Mouse (Mus musculus): ENCODE data around the gene Pvalb. TPM values are rescaled to one million over a fixed set of nuclear protein-coding genes. Genes with fewer than 3 reads are reported as not detected.

Pvalb gene
- polyA plus RNA-seq, 1 experiment from 2014 or later = not detected

DNA sequence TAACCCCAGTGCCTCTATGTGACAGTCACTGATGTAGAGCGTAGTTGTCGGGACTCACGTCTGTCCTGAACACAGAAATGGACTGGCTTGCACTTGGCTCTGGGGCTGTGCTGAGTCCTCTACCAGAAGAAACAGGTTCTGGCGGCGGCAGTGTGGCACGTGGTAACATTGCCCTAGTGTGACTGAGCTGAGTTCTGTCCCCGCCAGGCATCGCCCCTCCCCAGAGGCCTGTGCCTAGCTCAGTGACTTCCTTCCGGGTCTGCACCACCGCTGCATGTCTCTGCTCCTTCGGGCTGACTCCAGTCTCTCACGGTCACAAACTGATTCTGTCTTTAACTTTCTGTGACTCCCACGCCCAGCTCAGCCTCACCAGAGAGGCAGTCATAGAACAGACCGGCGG lies 35.5 kb downstream of the Pvalb start:
- Histone ChIP-seq H3K27me3 (replicated peaks; ENCODE audit: control insufficient read depth, insufficient read depth, low read length) (no peaks in the 10 kb centered on the region), H3K4me2 (ENCODE audit: low read length) (no peak overlapping the region), H3K9ac (replicated peaks; ENCODE audit: low read depth, low read length) (no peak overlapping the region), H3K36me3 (ENCODE audit: control insufficient read depth, insufficient read depth) (peaks cover 4% of the 10 kb centered on the region; the same call in 1 of the 2 replicates), H3K4me1 (replicated peaks; ENCODE audit: control insufficient read depth, insufficient read depth, low read length) (peaks cover 24% of the 10 kb centered on the region), H3K27ac (ENCODE audit: low read length) (no peak overlapping the region), H3K9me3 (ENCODE audit: control insufficient read depth, low read length) (no peaks in the 10 kb centered on the region), H3K4me3 (replicated peaks; ENCODE audit: low read length) (no peak overlapping the region)
- 95% methylated on average over 15 of the region's 15 CpGs for WGBS
- ATAC-seq = no peak

DNA sequence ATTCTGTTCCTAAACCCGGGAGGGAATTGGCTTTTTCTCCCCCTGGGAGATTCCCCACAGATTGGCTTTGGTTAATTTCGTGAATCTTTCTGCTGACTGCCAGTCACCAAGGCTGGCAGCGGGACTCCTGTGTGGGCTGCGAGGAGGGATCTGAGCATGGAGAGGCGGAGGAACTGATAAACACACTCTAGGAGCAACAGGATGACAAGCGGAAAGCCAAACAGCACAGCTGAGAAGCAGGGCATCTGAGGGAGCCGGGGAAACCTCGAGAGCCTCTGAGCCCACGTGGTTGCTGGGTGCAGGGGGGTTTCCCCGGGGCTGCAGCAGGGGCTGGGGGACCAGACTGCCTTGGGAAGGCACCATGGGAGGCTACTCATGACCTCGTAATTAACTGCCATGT lies 36.6 kb downstream of the Pvalb start:
- 87% methylated on average over 11 of the region's 11 CpGs for WGBS
- H3K27ac ChIP-seq (ENCODE audit: low read length) = no peak overlapping the region
- no peak for ATAC-seq

DNA sequence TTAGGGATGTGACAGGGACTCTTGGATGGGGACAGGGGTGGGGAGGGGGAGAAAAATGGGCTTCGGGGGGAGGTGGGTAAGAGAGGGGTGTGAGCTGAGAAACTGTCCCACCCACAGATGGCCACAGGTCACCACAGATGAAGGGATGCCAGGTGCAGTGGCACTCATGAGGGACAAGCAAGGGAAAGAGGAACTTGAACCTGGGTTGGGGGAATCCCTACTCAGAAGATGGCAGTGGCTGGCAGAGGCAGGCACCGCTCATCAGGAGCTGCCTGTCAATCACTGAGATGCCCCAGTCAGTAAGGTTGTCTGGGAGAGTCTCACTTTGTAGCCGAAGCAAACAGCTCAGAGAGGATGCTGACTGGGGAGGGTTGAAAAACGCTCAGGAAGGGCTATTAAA lies 40.9 kb downstream of the Pvalb start:
- Histone ChIP-seq H3K27me3 (replicated peaks; ENCODE audit: control insufficient read depth, insufficient read depth, low read length) (no peaks in the 10 kb centered on the region), H3K36me3 (ENCODE audit: control insufficient read depth, insufficient read depth) (peaks cover 4% of the 10 kb centered on the region; the same call in 1 of the 2 replicates), H3K4me1 (replicated peaks; ENCODE audit: control insufficient read depth, insufficient read depth, low read length) (no peaks in the 10 kb centered on the region; the same call in 1 of the 2 replicates), H3K9me3 (ENCODE audit: control insufficient read depth, low read length) (no peaks in the 10 kb centered on the region), H3K4me3 (replicated peaks; ENCODE audit: low read length) (no peak overlapping the region), H3K4me2 (ENCODE audit: low read length) (no peak overlapping the region), H3K27ac (ENCODE audit: low read length) (no peak overlapping the region), H3K9ac (replicated peaks; ENCODE audit: low read depth, low read length) (no peak overlapping the region)
- WGBS = 85% methylated on average over 4 of the region's 4 CpGs
- ATAC-seq = no peak

More for the DNA sequence above, 36.6 kb downstream of the Pvalb start:
- no peaks in the 10 kb centered on the region for H3K9me3 ChIP-seq (ENCODE audit: control insufficient read depth, low read length)
- peaks cover 4% of the 10 kb centered on the region; the same call in 1 of the 2 replicates for H3K36me3 ChIP-seq (ENCODE audit: control insufficient read depth, insufficient read depth)
- no peaks in the 10 kb centered on the region for H3K27me3 ChIP-seq (replicated peaks; ENCODE audit: control insufficient read depth, insufficient read depth, low read length)
- peaks cover 18% of the 10 kb centered on the region for H3K4me1 ChIP-seq (replicated peaks; ENCODE audit: control insufficient read depth, insufficient read depth, low read length)
- H3K4me2 ChIP-seq (ENCODE audit: low read length) = no peak overlapping the region
- no peak overlapping the region for H3K4me3 ChIP-seq (replicated peaks; ENCODE audit: low read length)
- H3K9ac ChIP-seq (replicated peaks; ENCODE audit: low read depth, low read length) = no peak overlapping the region

DNA sequence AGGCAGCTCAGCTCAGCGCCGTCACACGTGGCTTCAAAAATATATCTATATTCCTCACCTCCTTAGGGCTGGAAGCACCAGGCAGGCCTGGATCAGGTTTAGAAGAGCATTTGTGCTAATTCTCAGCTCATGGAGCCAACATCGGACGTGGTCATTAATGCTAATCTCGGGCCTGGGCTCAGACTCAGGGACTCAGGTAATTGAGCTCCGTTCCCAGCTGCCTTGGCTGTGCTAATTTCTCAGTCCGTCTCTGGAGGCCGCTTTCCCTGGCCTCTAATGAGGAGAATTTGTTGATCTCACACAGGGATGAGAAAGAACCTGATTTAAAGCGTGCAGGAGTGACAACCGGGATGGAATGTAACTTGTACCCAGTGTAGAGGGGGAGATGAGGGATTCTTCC lies 41.7 kb downstream of the Pvalb start:
- Histone ChIP-seq H3K4me2 (ENCODE audit: low read length) (no peak overlapping the region), H3K4me1 (replicated peaks; ENCODE audit: control insufficient read depth, insufficient read depth, low read length) (no peaks in the 10 kb centered on the region; the same call in 1 of the 2 replicates), H3K27me3 (replicated peaks; ENCODE audit: control insufficient read depth, insufficient read depth, low read length) (no peaks in the 10 kb centered on the region), H3K36me3 (ENCODE audit: control insufficient read depth, insufficient read depth) (peaks cover 4% of the 10 kb centered on the region; the same call in 1 of the 2 replicates), H3K9me3 (ENCODE audit: control insufficient read depth, low read length) (no peaks in the 10 kb centered on the region), H3K4me3 (replicated peaks; ENCODE audit: low read length) (no peak overlapping the region), H3K27ac (ENCODE audit: low read length) (no peak overlapping the region), H3K9ac (replicated peaks; ENCODE audit: low read depth, low read length) (no peak overlapping the region)
- no peak for ATAC-seq
- whole genome bisulfite sequencing = 75% methylated on average over 11 of the region's 11 CpGs

DNA sequence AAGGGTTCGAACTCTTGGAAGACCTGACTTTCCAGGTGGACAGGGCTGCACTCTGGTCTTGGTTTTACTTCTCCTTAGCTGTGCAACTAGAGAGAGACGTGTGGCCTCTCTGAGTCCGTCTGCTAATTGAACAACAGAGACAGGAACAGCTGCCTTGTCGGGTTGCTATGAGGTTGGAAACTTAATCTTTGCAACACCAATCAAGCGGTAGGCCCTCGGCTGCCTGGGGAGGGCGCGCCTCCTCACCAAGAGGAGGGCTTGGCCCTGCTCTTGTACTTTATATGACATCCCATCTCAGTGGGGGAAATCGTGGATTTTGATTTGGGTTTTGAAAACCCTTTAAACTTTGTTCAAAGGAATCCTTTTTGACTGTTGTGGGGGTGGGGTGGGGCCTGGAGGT lies 44.3 kb downstream of the Pvalb start:
- H3K4me3 ChIP-seq (replicated peaks; ENCODE audit: low read length) = no peak overlapping the region
- WGBS = 77% methylated on average over 9 of the region's 9 CpGs
- no peak for ATAC-seq

DNA sequence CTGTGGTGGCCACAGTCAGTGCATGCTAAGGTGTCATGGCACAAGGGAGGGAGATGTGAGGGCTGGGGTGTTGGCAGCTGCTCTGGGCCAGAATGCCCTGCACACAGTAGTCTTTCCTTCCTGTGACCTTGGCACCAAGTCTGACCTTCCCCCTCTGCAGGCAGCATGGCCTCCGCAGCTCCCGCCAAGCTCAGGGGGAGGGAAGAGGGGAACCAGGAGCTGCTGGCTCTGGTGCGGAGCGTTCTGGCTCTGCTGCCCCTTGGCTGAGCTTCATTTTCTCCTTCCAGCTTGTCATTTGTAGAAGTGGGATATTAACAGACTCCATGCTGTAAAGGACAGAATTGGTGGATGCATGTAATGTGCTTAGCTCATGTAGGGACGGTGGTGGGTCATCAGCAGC lies 47.9 kb downstream of the Pvalb start:
- ATAC-seq = no peak
- 61% methylated on average over 5 of the region's 5 CpGs for WGBS
- no peak overlapping the region for H3K4me3 ChIP-seq (replicated peaks; ENCODE audit: low read length)

More for the DNA sequence above, 44.3 kb downstream of the Pvalb start:
- H3K9me3 ChIP-seq (ENCODE audit: control insufficient read depth, low read length) = no peaks in the 10 kb centered on the region
- no peaks in the 10 kb centered on the region for H3K27me3 ChIP-seq (replicated peaks; ENCODE audit: control insufficient read depth, insufficient read depth, low read length)
- no peak overlapping the region for H3K9ac ChIP-seq (replicated peaks; ENCODE audit: low read depth, low read length)
- no peaks in the 10 kb centered on the region for H3K36me3 ChIP-seq (ENCODE audit: control insufficient read depth, insufficient read depth)
- H3K4me2 ChIP-seq (ENCODE audit: low read length) = no peak overlapping the region
- H3K4me1 ChIP-seq (replicated peaks; ENCODE audit: control insufficient read depth, insufficient read depth, low read length) = peaks cover 10% of the 10 kb centered on the region
- no peak overlapping the region for H3K27ac ChIP-seq (ENCODE audit: low read length)

DNA sequence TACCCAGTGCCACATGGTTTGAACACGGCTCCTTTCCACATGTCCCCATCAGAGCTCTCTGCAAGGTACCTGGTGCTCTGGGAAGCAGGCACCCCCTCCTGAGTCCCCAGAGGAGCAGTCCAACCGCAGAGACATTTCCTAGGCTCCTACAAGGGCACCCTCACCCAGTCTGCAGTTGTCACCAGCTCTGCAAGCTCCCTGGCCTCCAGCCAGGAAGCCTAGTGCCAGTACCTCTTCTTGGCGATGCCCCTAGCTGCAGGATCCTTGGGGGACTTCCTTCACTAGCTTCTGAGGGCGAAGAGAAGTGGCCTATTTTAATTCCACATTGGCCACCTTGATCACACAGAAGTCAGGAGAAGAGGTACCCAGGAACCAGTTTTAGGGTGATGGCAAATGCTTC lies 48.4 kb downstream of the Pvalb start:
- Histone ChIP-seq H3K27ac (ENCODE audit: low read length) (no peak overlapping the region), H3K9me3 (ENCODE audit: control insufficient read depth, low read length) (no peaks in the 10 kb centered on the region), H3K9ac (replicated peaks; ENCODE audit: low read depth, low read length) (no peak overlapping the region), H3K4me1 (replicated peaks; ENCODE audit: control insufficient read depth, insufficient read depth, low read length) (peaks cover 10% of the 10 kb centered on the region), H3K27me3 (replicated peaks; ENCODE audit: control insufficient read depth, insufficient read depth, low read length) (no peaks in the 10 kb centered on the region), H3K36me3 (ENCODE audit: control insufficient read depth, insufficient read depth) (no peaks in the 10 kb centered on the region), H3K4me2 (ENCODE audit: low read length) (no peak overlapping the region), H3K4me3 (replicated peaks; ENCODE audit: low read length) (no peak overlapping the region)
- no peak for ATAC-seq
- WGBS = 72% methylated on average over 4 of the region's 4 CpGs

More for the DNA sequence above, 47.9 kb downstream of the Pvalb start:
- no peaks in the 10 kb centered on the region for H3K27me3 ChIP-seq (replicated peaks; ENCODE audit: control insufficient read depth, insufficient read depth, low read length)
- H3K4me2 ChIP-seq (ENCODE audit: low read length) = no peak overlapping the region
- peaks cover 10% of the 10 kb centered on the region for H3K4me1 ChIP-seq (replicated peaks; ENCODE audit: control insufficient read depth, insufficient read depth, low read length)
- H3K9ac ChIP-seq (replicated peaks; ENCODE audit: low read depth, low read length) = no peak overlapping the region
- no peaks in the 10 kb centered on the region for H3K9me3 ChIP-seq (ENCODE audit: control insufficient read depth, low read length)
- no peak overlapping the region for H3K27ac ChIP-seq (ENCODE audit: low read length)
- H3K36me3 ChIP-seq (ENCODE audit: control insufficient read depth, insufficient read depth) = no peaks in the 10 kb centered on the region

DNA sequence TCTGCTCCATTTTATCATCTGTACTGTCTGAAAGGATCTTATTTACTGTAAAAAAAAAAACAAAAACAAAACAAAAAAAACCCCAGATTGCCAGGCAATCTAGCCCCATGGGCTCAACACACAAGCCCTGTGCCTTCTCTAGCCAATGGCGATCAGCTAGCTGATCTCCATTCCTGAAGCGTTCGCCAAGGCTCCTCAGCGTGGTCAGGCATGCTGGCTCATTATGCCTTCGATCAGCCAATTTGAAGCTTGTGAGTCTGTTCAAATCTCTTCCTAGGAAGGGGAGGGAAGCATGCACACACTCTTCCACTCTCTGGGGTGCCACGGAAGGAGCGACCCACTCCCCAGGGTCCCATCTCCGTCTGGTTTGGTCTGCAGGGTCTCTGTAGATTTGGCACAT lies 48.9 kb downstream of the Pvalb start:
- no peak for ATAC-seq
- no peak overlapping the region for H3K4me3 ChIP-seq (replicated peaks; ENCODE audit: low read length)
- H3K27ac ChIP-seq (ENCODE audit: low read length) = no peak overlapping the region
- H3K36me3 ChIP-seq (ENCODE audit: control insufficient read depth, insufficient read depth) = no peaks in the 10 kb centered on the region
- WGBS = 79% methylated on average over 8 of the region's 8 CpGs
- H3K4me2 ChIP-seq (ENCODE audit: low read length) = no peak overlapping the region
- H3K4me1 ChIP-seq (replicated peaks; ENCODE audit: control insufficient read depth, insufficient read depth, low read length) = peaks cover 10% of the 10 kb centered on the region
- no peak overlapping the region for H3K9ac ChIP-seq (replicated peaks; ENCODE audit: low read depth, low read length)
- H3K27me3 ChIP-seq (replicated peaks; ENCODE audit: control insufficient read depth, insufficient read depth, low read length) = no peaks in the 10 kb centered on the region
- H3K9me3 ChIP-seq (ENCODE audit: control insufficient read depth, low read length) = no peaks in the 10 kb centered on the region

DNA sequence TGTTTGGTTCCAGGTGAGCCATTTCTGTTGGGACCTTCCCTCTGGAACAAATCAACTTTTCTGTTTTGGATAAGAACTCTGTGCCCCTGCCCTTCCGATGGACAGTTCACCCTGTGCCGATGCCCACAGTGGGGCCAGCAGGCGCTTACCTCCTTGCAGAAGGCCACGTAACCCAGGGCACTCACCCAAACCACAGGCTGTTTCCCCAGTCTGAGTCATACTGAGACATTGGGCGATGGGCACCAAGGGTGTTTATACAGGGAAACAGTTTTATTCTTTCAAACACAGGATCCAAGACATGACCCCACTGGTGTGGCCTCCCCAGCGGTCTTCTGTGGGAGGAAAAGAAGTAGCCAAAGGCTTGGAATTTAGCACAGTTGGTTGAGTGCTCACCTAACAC lies 50.8 kb downstream of the Pvalb start:
- H3K27me3 ChIP-seq (replicated peaks; ENCODE audit: control insufficient read depth, insufficient read depth, low read length) = no peaks in the 10 kb centered on the region
- 89% methylated on average over 6 of the region's 6 CpGs for WGBS
- no peak for ATAC-seq

More for the DNA sequence above, 50.8 kb downstream of the Pvalb start:
- H3K27ac ChIP-seq (ENCODE audit: low read length) = no peak overlapping the region
- H3K9ac ChIP-seq (replicated peaks; ENCODE audit: low read depth, low read length) = no peak overlapping the region
- H3K36me3 ChIP-seq (ENCODE audit: control insufficient read depth, insufficient read depth) = no peaks in the 10 kb centered on the region
- peaks cover 10% of the 10 kb centered on the region for H3K4me1 ChIP-seq (replicated peaks; ENCODE audit: control insufficient read depth, insufficient read depth, low read length)
- no peak overlapping the region for H3K4me3 ChIP-seq (replicated peaks; ENCODE audit: low read length)
- no peaks in the 10 kb centered on the region for H3K9me3 ChIP-seq (ENCODE audit: control insufficient read depth, low read length)
- H3K4me2 ChIP-seq (ENCODE audit: low read length) = no peak overlapping the region

Measured in forebrain, embryonic 16.5 days (tissue).